Mouse (Mus musculus): ENCODE measurements around the gene Ano7. TPM values are rescaled to one million over a fixed set of nuclear protein-coding genes. Genes with fewer than 3 reads are reported as not detected.

Gene Ano7
- under 1 TPM; 0.17 to 0.35 TPM for total RNA-seq (2021)

- no peak for DNase-seq
These were observed at the start of gene Ano7 for GRCm38 (mm10) chr1:93373665-93374064. Ano7 (plus strand) TSS chr1:93373930.

GRCm38 (mm10) chr1:93323973-93324372 lies 49.8 kb upstream of the Ano7 start:
- no peak for DNase-seq

- DNase-seq, result no peak
These were observed 47.3 kb upstream of the Ano7 start for GRCm38 (mm10) chr1:93326446-93326845.

GRCm38 (mm10) chr1:93334621-93335020 lies 39.1 kb upstream of the Ano7 start:
- no peak for DNase-seq

- DNase-seq, result peak; percentile 92 to 94
These were observed 30.9 kb upstream of the Ano7 start, which contains the start of the genes Ppp1r7 and Pask for GRCm38 (mm10) chr1:93342648-93343503. Ppp1r7 (plus strand) TSS chr1:93342854. Pask (minus strand) TSS chr1:93343482.

GRCm38 (mm10) chr1:93343504-93344047 lies 30.2 kb upstream of the Ano7 start:
- DNase-seq, result peak; percentile 93

- DNase-seq, result no peak
These were observed 26.6 kb upstream of the Ano7 start for GRCm38 (mm10) chr1:93347176-93347575.

- DNase-seq, result no peak
These were observed 24.0 kb upstream of the Ano7 start for GRCm38 (mm10) chr1:93349701-93350100.

- DNase-seq, result peak in 1 of 2 experiments; percentile 21
These were observed 21.0 kb upstream of the Ano7 start for GRCm38 (mm10) chr1:93352724-93353123.

GRCm38 (mm10) chr1:93362661-93363060 lies 11.1 kb upstream of the Ano7 start:
- no peak for DNase-seq

GRCm38 (mm10) chr1:93365641-93366040 lies 8.1 kb upstream of the Ano7 start:
- no peak for DNase-seq

GRCm38 (mm10) chr1:93377307-93377706 lies 3.6 kb downstream of the Ano7 start:
- DNase-seq, result no peak

GRCm38 (mm10) chr1:93379117-93379516 lies 5.4 kb downstream of the Ano7 start:
- DNase-seq, result no peak

- DNase-seq, result no peak
These were observed 13.5 kb downstream of the Ano7 start for GRCm38 (mm10) chr1:93387198-93387597.

- DNase-seq, result no peak
These were observed 15.2 kb downstream of the Ano7 start for GRCm38 (mm10) chr1:93388906-93389305.

- no peak for DNase-seq
These were observed 27.7 kb downstream of the Ano7 start for GRCm38 (mm10) chr1:93401191-93402052.

GRCm38 (mm10) chr1:93403403-93403802 lies 29.7 kb downstream of the Ano7 start:
- no peak for DNase-seq

- no peak for DNase-seq
These were observed 58.4 kb downstream of the Ano7 start for GRCm38 (mm10) chr1:93432087-93432486.

- DNase-seq, result no peak
These were observed 65.6 kb downstream of the Ano7 start for GRCm38 (mm10) chr1:93439321-93439720.

GRCm38 (mm10) chr1:93444405-93445110 lies 70.8 kb downstream of the Ano7 start:
- peak; percentile 61 to 62 for DNase-seq

- DNase-seq, result peak; percentile 68 to 69
These were observed 71.5 kb downstream of the Ano7 start for GRCm38 (mm10) chr1:93445111-93445821.

GRCm38 (mm10) chr1:93445822-93446162 lies 72.1 kb downstream of the Ano7 start:
- no peak for DNase-seq
